32 mouse cellular contexts compared by ENCODE assay signal in genomic region chrX:73037003-73037402, GRCm38 (mm10). TPM values are rescaled to one million over a fixed set of nuclear protein-coding genes. Genes with fewer than 3 reads are reported as not detected.
"Had no signal": no experiment of that assay in that cellular context is flagged by ENCODE, and none has a peak within 500 bp of the region (broad histone marks: within the 10 kb centered on the region; RNA-seq: fewer than 3 reads in every experiment).

TSS of gene Pnma5 (minus strand) at chrX:73037103.

- H3K9me3 ChIP-seq: embryonic facial prominence, embryonic 10.5 days; embryonic facial prominence, embryonic 12.5 days; embryonic facial prominence, embryonic 13.5 days; embryonic facial prominence, embryonic 15.5 days; forebrain, embryonic 10.5 days; forebrain, embryonic 12.5 days; forebrain, embryonic 13.5 days; heart, embryonic 10.5 days had no signal

- H3K27me3 ChIP-seq: embryonic facial prominence, embryonic 15.5 days; forebrain, embryonic 12.5 days; forebrain, embryonic 13.5 days had no signal

- H3K4me1 ChIP-seq: embryonic facial prominence, embryonic 10.5 days; embryonic facial prominence, embryonic 12.5 days; embryonic facial prominence, embryonic 13.5 days; embryonic facial prominence, embryonic 15.5 days; forebrain, embryonic 10.5 days; forebrain, embryonic 12.5 days; forebrain, embryonic 13.5 days; heart, embryonic 10.5 days had no signal

- ATAC-seq: forebrain, embryonic 13.5 days; forebrain, embryonic 14.5 days; forebrain, embryonic 16.5 days; forebrain, postnatal 0 days had no signal

- H3K4me3 ChIP-seq: embryonic facial prominence, embryonic 10.5 days; embryonic facial prominence, embryonic 12.5 days; embryonic facial prominence, embryonic 13.5 days; embryonic facial prominence, embryonic 15.5 days; erythroblast, embryonic 14.5 days; forebrain, embryonic 10.5 days; forebrain, embryonic 12.5 days; forebrain, embryonic 13.5 days; gastrocnemius, adult 2 months; heart, adult 2 months; heart, embryonic 10.5 days had no signal

- DNase-seq: cerebellum, adult 9-10 months; cerebellum, adult 9-11 months; cerebellum, postnatal 10 days; cerebellum, postnatal 14 days; cerebellum, postnatal 25 days; cerebellum, postnatal 36 days; embryo, embryonic 11 days; forebrain, postnatal 0 days; gastrocnemius, adult 2 months; gastrocnemius, postnatal 10 days; gastrocnemius, postnatal 14 days; gastrocnemius, postnatal 25 days; gastrocnemius, postnatal 36 days; heart, adult 11 months; heart, adult 18-20 months; heart, adult 2 months had no signal

- H3K27ac ChIP-seq: embryonic facial prominence, embryonic 10.5 days; embryonic facial prominence, embryonic 12.5 days; embryonic facial prominence, embryonic 13.5 days; embryonic facial prominence, embryonic 15.5 days; forebrain, embryonic 10.5 days; forebrain, embryonic 12.5 days; forebrain, embryonic 13.5 days; gastrocnemius, adult 2 months; heart, adult 2 months; heart, embryonic 10.5 days had no signal

- H3K9ac ChIP-seq: embryonic facial prominence, embryonic 12.5 days; embryonic facial prominence, embryonic 13.5 days; embryonic facial prominence, embryonic 15.5 days; forebrain, embryonic 12.5 days; forebrain, embryonic 13.5 days; forebrain, postnatal 0 days had no signal

- H3K4me2 ChIP-seq: embryonic facial prominence, embryonic 12.5 days; embryonic facial prominence, embryonic 13.5 days; embryonic facial prominence, embryonic 15.5 days; forebrain, embryonic 12.5 days; forebrain, embryonic 13.5 days had no signal

- H3K36me3 ChIP-seq: embryonic facial prominence, embryonic 10.5 days; embryonic facial prominence, embryonic 12.5 days; embryonic facial prominence, embryonic 13.5 days; embryonic facial prominence, embryonic 15.5 days; forebrain, embryonic 10.5 days; forebrain, embryonic 12.5 days; heart, embryonic 10.5 days had no signal

RNA-seq across cellular contexts. Expression of gene Pnma5, which starts in this region (rescaled TPM):
- total RNA-seq: common myeloid progenitor, adult 5-6 weeks; gastrocnemius, postnatal 10 days; gastrocnemius, postnatal 14 days; gastrocnemius, postnatal 25 days; granulocyte monocyte progenitor cell, adult 5-6 weeks; heart, adult 18-20 months; heart, adult 2 months; heart, adult 8-10 months had no signal
- polyA plus RNA-seq: embryonic facial prominence, embryonic 10.5 days; embryonic facial prominence, embryonic 11.5 days; erythroblast, embryonic 14.5 days; forebrain, embryonic 12.5 days; forebrain, embryonic 13.5 days; forebrain, embryonic 14.5 days; gonadal fat pad, adult 2 months; heart, adult 2 months had no signal
